Mouse (Mus musculus) heart, adult 2 months (tissue): Measurements from ENCODE around the gene Cct4. TPM values are rescaled to one million over a fixed set of nuclear protein-coding genes. Genes with fewer than 3 reads are reported as not detected.

Experiments used
- DNase-seq, 2 experiments: peaks; one replicate each; pipeline ENCODE4 v3.0.0; 2021
- H3K27ac ChIP-seq: fragments of 200-600 bp; 2 replicates; pipeline ENCODE4 v1.8.1; 2022
- H3K27me3 ChIP-seq: fragments of 200-500 bp; 2 replicates; pipeline ENCODE4 v1.6.1; 2012; ENCODE audit warnings: mild to moderate bottlenecking, low read length, inconsistent platforms, mixed read lengths; ENCODE audit not compliant: control insufficient read depth, insufficient read depth
- H3K36me3 ChIP-seq: fragments of 200-500 bp; 2 replicates; pipeline ENCODE4 v1.6.1; 2012; ENCODE audit warnings: low read length, inconsistent platforms; ENCODE audit not compliant: control insufficient read depth, insufficient read depth
- H3K4me1 ChIP-seq: fragments of 200-500 bp; 2 replicates; pipeline ENCODE4 v1.6.1; 2011; ENCODE audit warnings: low read length; ENCODE audit not compliant: control insufficient read depth, insufficient read depth
- H3K4me3 ChIP-seq: fragments of 200-600 bp; 2 replicates; pipeline ENCODE4 v1.8.1; 2022
- H3K79me2 ChIP-seq: fragments of 200-500 bp; replicated peaks from 2 replicates; pipeline ENCODE4 v1.6.1; 2012; ENCODE audit warnings: mild to moderate bottlenecking, inconsistent platforms, low read length, moderate library complexity, mixed read lengths; ENCODE audit not compliant: control insufficient read depth, insufficient read depth
- H3K9ac ChIP-seq: fragments of 200-500 bp; 2 replicates; pipeline ENCODE4 v1.6.1; 2012; ENCODE audit warnings: low read depth, mild to moderate bottlenecking, control low read depth, inconsistent platforms, low read length, mixed read lengths
- CTCF ChIP-seq: fragments of 200-600 bp; IDR thresholded peaks from 2 replicates; pipeline ENCODE4 v1.8.1; 2022; ENCODE audit warnings: antibody characterized with exemption, mild to moderate bottlenecking, moderate library complexity
- EP300 ChIP-seq: fragments of 200-500 bp; IDR thresholded peaks from 2 replicates; pipeline ENCODE4 v1.6.1; 2011; ENCODE audit warnings: low read depth, low read length, control low read depth; ENCODE audit not compliant: insufficient read depth
- POLR2A ChIP-seq: fragments of 200-500 bp; IDR thresholded peaks from 2 replicates; pipeline ENCODE4 v1.6.1; 2011; ENCODE audit warnings: mild to moderate bottlenecking, low read depth, low read length, control low read depth; ENCODE audit not compliant: insufficient read depth
- WGBS: fragments of 180-500 bp; shearing (Covaris S2); methylation state at CpG from one replicate; pipeline ENCODE4 v1.1.7; 2018; 5-methylcytosine and 5-hydroxymethylcytosine counted together
- intact Hi-C: fragments of 180-260 bp; cut with DNase I; formaldehyde crosslinking; loops from one replicate; pipeline ENCODE4 v1.15.1; 2025
- polyA plus RNA-seq: library from polyadenylated mRNA; depleted of rRNA; stranded (reverse); fragments of >200 nt; gene quantifications from 2 replicates; pipeline ENCODE4 v1.2.3, GENCODE M21; 2012
- total RNA-seq, 2 experiments: library from RNA; stranded (reverse); gene quantifications; 2 replicates each; pipeline ENCODE4 v1.2.3; 2021

The Cct4 gene
- total and polyA plus RNA-seq, 3 experiments, result 72.3 to 129 (median 114) TPM

DNA sequence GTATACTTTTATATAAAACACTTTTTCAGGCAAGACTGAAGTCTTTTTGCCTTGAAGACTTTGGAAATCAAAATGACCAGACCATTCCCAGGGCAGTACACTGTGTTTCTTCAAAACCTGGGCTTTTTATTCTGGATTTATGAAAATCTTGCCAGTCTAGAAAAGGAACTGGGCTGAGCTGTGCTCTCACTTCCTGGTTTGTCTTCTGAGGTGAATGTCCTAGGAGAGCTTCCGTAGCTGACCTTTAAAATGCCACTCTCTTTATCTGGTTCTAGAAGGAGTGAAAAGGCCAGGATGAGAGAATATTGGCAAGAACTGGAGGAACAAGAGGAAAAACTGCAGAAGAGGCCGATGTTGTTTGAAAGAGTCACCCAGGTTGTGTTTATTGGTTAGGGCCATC lies 32.8 kb downstream of the Cct4 start:
- Histone ChIP-seq H3K27ac (no peak overlapping the region), H3K79me2 (no peaks in the 10 kb centered on the region), H3K27me3 (no peaks in the 10 kb centered on the region), H3K4me3 (no peak overlapping the region), H3K36me3 (no peaks in the 10 kb centered on the region), H3K4me1 (no peaks in the 10 kb centered on the region), H3K9ac (no peak overlapping the region)
- DNase-seq, result no peak
- TF ChIP-seq CTCF (no peak), EP300 (no peak), POLR2A (no peak)
- intact Hi-C loops, result no loop called here
- WGBS, result 79% methylated on average over 2 of the region's 2 CpGs

DNA sequence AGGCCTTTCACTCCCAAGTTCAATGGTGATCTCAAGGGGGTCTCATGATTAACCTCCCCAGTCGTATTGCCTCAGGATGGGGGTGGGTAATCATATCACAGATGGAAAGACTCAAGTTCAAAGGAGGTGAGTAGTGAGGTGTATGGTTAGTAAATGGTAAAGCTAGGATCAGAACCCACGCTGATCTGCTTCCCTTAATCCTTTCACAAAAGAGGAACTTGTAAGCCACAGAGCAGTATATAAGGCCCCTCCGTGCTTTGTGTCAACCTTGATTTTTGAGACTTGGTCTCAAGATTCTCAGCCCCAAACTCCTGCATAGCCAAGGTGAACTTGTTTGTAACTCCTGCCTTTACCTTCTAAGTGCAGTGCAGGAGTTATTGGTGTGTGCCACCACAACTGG lies 33.9 kb downstream of the Cct4 start:
- intact Hi-C loops, result no loop called here
- Histone ChIP-seq H3K4me1 (no peaks in the 10 kb centered on the region), H3K79me2 (no peaks in the 10 kb centered on the region), H3K9ac (no peak overlapping the region), H3K4me3 (no peak overlapping the region), H3K36me3 (no peaks in the 10 kb centered on the region), H3K27me3 (no peaks in the 10 kb centered on the region), H3K27ac (no peak overlapping the region)
- no peak for DNase-seq
- TF ChIP-seq EP300 (no peak), POLR2A (no peak), CTCF (no peak)
- 84% methylated on average over 3 of the region's 3 CpGs for WGBS

DNA sequence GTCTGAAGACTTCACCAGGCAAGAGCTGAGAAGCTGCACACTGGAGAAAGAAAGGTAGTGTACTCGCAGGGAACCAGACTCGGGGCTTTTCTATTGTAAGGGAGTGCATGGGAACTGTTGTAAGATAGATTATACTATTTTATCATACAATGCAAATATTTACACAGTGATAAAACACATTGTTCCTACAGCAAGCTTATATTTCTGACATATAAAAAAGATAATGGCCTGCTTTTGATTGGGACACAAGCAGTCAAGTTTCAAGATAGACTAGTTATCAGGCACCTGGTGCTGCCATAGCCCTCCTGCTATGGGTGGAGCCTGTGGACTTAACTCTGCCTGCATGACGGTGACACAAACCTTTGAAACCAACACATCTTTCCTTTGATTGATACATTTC lies 38.6 kb downstream of the Cct4 start:
- intact Hi-C loops, result no loop called here
- H3K27me3 ChIP-seq, result no peaks in the 10 kb centered on the region
- whole genome bisulfite sequencing, result 52% methylated on average over 3 of the region's 3 CpGs
- no peaks in the 10 kb centered on the region for H3K36me3 ChIP-seq
- no peak overlapping the region for H3K9ac ChIP-seq
- no peaks in the 10 kb centered on the region for H3K4me1 ChIP-seq
- no peak overlapping the region for H3K27ac ChIP-seq
- H3K4me3 ChIP-seq, result no peak overlapping the region
- DNase-seq, result no peak
- TF ChIP-seq EP300 (no peak), POLR2A (no peak), CTCF (no peak)
- H3K79me2 ChIP-seq, result no peaks in the 10 kb centered on the region

DNA sequence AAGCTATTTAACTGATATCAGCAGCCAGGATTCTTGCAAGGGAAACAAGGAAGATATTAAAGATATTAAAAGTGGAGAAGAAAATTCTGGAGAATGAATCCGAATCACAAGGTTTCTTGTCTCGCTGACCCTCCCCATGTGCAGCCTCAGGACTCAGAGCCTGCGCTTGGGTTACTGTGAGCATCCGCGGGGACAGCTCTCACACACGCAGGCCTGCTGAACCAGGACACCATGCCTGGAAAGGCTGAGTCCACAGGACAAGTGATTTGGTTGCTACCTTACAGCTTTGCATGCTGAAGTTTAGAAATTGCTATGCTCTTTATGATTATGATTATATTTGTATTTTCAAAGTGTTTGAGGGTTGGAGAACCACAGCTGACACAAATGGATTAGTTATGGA lies 39.1 kb downstream of the Cct4 start:
- Histone ChIP-seq H3K79me2 (no peaks in the 10 kb centered on the region), H3K36me3 (no peaks in the 10 kb centered on the region), H3K9ac (no peak overlapping the region), H3K4me1 (no peaks in the 10 kb centered on the region), H3K4me3 (no peak overlapping the region), H3K27ac (no peak overlapping the region), H3K27me3 (no peaks in the 10 kb centered on the region)
- no peak for DNase-seq
- intact Hi-C loops, result no loop called here
- WGBS, result 82% methylated on average over 6 of the region's 6 CpGs
- TF ChIP-seq CTCF (no peak), EP300 (no peak), POLR2A (no peak)

DNA sequence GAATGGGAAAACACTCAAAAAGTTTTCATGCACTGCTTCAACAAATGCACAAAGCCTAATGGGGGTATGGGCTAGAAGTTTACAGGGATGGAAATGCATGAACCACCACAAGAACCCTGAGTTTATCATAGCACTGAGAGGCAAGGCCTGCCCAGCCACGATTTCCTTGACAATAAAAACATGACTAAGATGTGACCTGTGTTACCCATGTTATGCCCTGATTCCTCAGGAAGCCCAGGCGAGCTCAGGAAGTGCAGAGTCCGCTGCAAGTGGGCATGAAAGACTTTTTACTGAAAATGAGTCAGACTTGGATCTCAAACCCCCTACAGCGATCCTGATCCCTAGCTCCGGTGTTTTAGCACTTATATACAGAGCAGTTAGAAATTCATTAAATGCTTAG lies 56.9 kb downstream of the Cct4 start:
- no peaks in the 10 kb centered on the region for H3K27me3 ChIP-seq
- H3K4me1 ChIP-seq, result peaks cover 2% of the 10 kb centered on the region; the same call in 1 of the 2 replicates
- 60% methylated on average over 5 of the region's 5 CpGs for WGBS
- intact Hi-C loops, result no loop called here
- no peaks in the 10 kb centered on the region for H3K36me3 ChIP-seq
- DNase-seq, result no peak
- H3K27ac ChIP-seq, result no peak overlapping the region
- H3K9ac ChIP-seq, result no peak overlapping the region
- H3K79me2 ChIP-seq, result no peaks in the 10 kb centered on the region
- H3K4me3 ChIP-seq, result no peak overlapping the region
- TF ChIP-seq CTCF (no peak), POLR2A (no peak), EP300 (no peak)

DNA sequence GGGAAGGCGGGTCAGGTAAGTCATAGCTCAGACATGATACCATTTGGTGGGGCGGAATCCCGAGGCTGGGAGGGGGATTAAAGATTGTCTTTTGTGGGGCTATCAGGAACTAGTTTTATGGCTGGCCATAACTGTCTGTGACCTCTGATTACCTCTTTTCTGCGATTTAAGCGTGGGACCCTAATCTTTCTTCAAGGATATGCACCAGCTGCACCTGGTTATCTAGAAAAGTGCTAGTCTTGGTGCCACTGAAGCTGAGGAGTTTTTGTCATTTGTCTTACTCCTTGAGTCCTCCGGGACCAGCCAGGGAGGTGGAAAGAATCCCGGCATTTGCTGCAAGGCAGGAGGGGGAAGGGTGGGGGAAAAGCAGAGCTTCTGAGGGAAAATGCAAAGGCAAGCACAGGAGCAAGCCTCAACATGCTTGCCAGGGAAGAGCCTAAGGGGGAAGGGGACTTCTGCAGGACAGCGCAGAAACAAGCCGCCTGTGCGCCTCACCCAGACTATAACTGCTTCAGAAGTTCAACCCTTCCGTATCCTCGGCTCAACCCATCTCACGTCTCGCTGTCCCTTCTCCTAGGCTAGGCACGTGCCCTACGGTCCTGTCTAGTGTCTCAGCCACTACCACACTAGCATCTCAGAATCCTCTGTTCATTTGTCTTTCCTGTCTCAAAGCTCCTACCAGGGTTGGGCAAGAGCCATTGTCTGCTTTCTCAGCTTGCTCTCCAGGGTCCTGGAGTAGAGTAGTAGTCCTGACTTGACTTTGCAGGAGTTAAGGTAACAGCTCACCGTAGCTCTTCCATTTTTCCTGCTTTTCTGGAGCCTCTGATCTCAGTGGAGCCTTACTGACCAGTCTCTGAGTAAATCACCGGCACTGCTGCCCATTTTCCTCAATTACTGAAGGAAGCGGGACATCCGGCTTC lies 57.6 kb downstream of the Cct4 start:
- Histone ChIP-seq H3K27ac (no peak overlapping the region), H3K4me1 (peaks cover 2% of the 10 kb centered on the region; the same call in 1 of the 2 replicates), H3K36me3 (no peaks in the 10 kb centered on the region), H3K27me3 (no peaks in the 10 kb centered on the region), H3K9ac (0 out of 2 replicates have a peak overlapping the region, but pooled peaks have one; percentile 4), H3K79me2 (no peaks in the 10 kb centered on the region), H3K4me3 (peak overlapping the region; percentile 34)
- WGBS, result 31% methylated on average over 20 of the region's 20 CpGs
- TF ChIP-seq CTCF, result no peak
- intact Hi-C loops, result no loop called here
- DNase-seq, result peak in 1 of 2 experiments; percentile 6
